Mouse (Mus musculus): ENCODE measurements around the gene Ebf3. TPM values are rescaled to one million over a fixed set of nuclear protein-coding genes. Genes with fewer than 3 reads are reported as not detected.

Ebf3 gene
- polyA plus RNA-seq, 2 experiments = 0.07 TPM; not detected in 1

GRCm38 (mm10) chr7:137308061-137309060 lies 5.9 kb downstream of the Ebf3 start:
- H3K9ac ChIP-seq (replicated peaks) = no peak overlapping the region
- no peak for ATAC-seq (ENCODE audit: insufficient read depth)
- TF ChIP-seq EP300 (IDR thresholded peaks at IDR 0.05; ENCODE audit: low read depth) (no peak), CTCF (IDR thresholded peaks at IDR 0.05; ENCODE audit: low read depth) (no peak)
- no peaks in the 10 kb centered on the region for H3K36me3 ChIP-seq (replicated peaks; ENCODE audit: control insufficient read depth, insufficient read depth, low read depth)
- no peaks in the 10 kb centered on the region for H3K4me1 ChIP-seq (replicated peaks; ENCODE audit: control insufficient read depth in 2 of 2, insufficient read depth in 2 of 2, low read length in 1 of 2)
- H3K4me2 ChIP-seq (ENCODE audit: low read depth) = no peak overlapping the region
- WGBS (ENCODE audit: insufficient replicate concordance) = 19% methylated on average over 19 of the region's 19 CpGs
- H3K27ac ChIP-seq = no peak overlapping the region
- H3K4me3 ChIP-seq (ENCODE audit: insufficient read depth in 1 of 2, low read depth in 2 of 2, low read length in 2 of 2) = no peak overlapping the region
- peaks cover 77% of the 10 kb centered on the region for H3K27me3 ChIP-seq (ENCODE audit: control insufficient read depth, insufficient read depth, low read length)
- H3K9me3 ChIP-seq (ENCODE audit: control insufficient read depth, low read length) = no peaks in the 10 kb centered on the region
- DNase-seq (ENCODE audit: low read depth in 3 of 3, low spot score in 3 of 3) = no peak

DNA sequence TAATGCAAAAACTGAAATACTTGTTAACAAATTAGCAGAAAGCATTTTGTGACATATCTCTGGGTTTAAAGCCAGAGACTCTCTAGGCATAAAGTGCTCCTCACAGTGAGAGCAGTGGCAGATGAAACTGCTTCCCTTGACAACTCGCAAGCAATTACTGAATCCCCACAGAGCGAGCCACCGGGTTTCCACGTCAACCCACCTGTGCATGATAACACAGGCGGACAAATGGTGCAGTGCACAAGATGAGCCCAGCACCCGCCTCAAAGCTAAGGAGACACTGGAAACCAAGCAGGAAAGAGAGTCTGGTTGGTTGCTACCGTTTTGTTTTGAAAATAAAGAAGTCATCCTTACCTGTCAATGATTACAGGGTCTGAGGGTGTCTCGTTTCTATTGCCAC lies 7.1 kb downstream of the Ebf3 start:
- no peaks in the 10 kb centered on the region for H3K36me3 ChIP-seq (replicated peaks; ENCODE audit: control insufficient read depth, insufficient read depth, low read depth)
- H3K27me3 ChIP-seq (ENCODE audit: control insufficient read depth, insufficient read depth, low read length) = peaks cover 64% of the 10 kb centered on the region
- TF ChIP-seq CTCF (IDR thresholded peaks at IDR 0.05; ENCODE audit: low read depth) (no peak), EP300 (IDR thresholded peaks at IDR 0.05; ENCODE audit: low read depth) (no peak)
- 19% methylated on average over 8 of the region's 8 CpGs for WGBS (ENCODE audit: insufficient replicate concordance)
- DNase-seq (ENCODE audit: low read depth in 3 of 3, low spot score in 3 of 3) (no peak), ATAC-seq (ENCODE audit: insufficient read depth) (no peak)
- H3K4me3 ChIP-seq (ENCODE audit: insufficient read depth in 1 of 2, low read depth in 2 of 2, low read length in 2 of 2) = no peak overlapping the region
- H3K27ac ChIP-seq = no peak overlapping the region
- no peak overlapping the region for H3K9ac ChIP-seq (replicated peaks)
- H3K4me2 ChIP-seq (ENCODE audit: low read depth) = no peak overlapping the region
- H3K4me1 ChIP-seq (replicated peaks; ENCODE audit: control insufficient read depth in 2 of 2, insufficient read depth in 2 of 2, low read length in 1 of 2) = no peaks in the 10 kb centered on the region
- no peaks in the 10 kb centered on the region for H3K9me3 ChIP-seq (ENCODE audit: control insufficient read depth, low read length)

GRCm38 (mm10) chr7:137306127-137306526 lies 8.1 kb downstream of the Ebf3 start:
- H3K27me3 ChIP-seq (ENCODE audit: control insufficient read depth, insufficient read depth, low read length) = peaks cover 58% of the 10 kb centered on the region
- no peaks in the 10 kb centered on the region for H3K36me3 ChIP-seq (replicated peaks; ENCODE audit: control insufficient read depth, insufficient read depth, low read depth)
- H3K4me1 ChIP-seq (replicated peaks; ENCODE audit: control insufficient read depth in 2 of 2, insufficient read depth in 2 of 2, low read length in 1 of 2) = no peaks in the 10 kb centered on the region
- no peak for ATAC-seq (ENCODE audit: insufficient read depth)
- H3K9me3 ChIP-seq (ENCODE audit: control insufficient read depth, low read length) = no peaks in the 10 kb centered on the region
- H3K4me2 ChIP-seq (ENCODE audit: low read depth) = no peak overlapping the region
- H3K9ac ChIP-seq (replicated peaks) = no peak overlapping the region
- DNase-seq (ENCODE audit: low read depth in 3 of 3, low spot score in 3 of 3) = no peak
- H3K27ac ChIP-seq = no peak overlapping the region
- WGBS (ENCODE audit: insufficient replicate concordance) = 34% methylated on average over 9 of the region's 9 CpGs
- TF ChIP-seq CTCF (IDR thresholded peaks at IDR 0.05; ENCODE audit: low read depth) (no peak), EP300 (IDR thresholded peaks at IDR 0.05; ENCODE audit: low read depth) (no peak)
- H3K4me3 ChIP-seq (ENCODE audit: insufficient read depth in 1 of 2, low read depth in 2 of 2, low read length in 2 of 2) = no peak overlapping the region

DNA sequence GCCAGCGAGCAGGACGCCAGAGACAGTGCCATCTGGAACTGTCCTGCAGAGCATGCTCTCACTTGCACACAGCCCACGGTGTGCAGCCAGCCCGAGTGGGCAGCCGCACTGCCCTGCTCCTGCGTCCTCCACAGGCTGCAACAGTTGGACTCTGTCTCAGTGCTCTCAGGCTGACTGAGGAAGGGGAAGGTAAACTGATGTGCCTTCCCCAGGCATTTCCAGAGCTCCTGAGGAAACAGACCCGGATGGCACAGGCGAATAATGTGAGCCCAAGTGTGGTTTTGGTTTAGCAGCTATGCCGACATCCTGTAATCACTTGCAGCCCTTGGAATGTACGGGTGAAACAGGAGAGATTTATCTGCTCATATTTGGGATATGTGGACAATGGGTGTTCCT lies 10.5 kb downstream of the Ebf3 start:
- Histone ChIP-seq H3K9ac (replicated peaks) (no peak overlapping the region), H3K9me3 (ENCODE audit: control insufficient read depth, low read length) (no peaks in the 10 kb centered on the region), H3K4me2 (ENCODE audit: low read depth) (no peak overlapping the region), H3K36me3 (replicated peaks; ENCODE audit: control insufficient read depth, insufficient read depth, low read depth) (no peaks in the 10 kb centered on the region), H3K4me3 (ENCODE audit: insufficient read depth in 1 of 2, low read depth in 2 of 2, low read length in 2 of 2) (no peak overlapping the region), H3K4me1 (replicated peaks; ENCODE audit: control insufficient read depth in 2 of 2, insufficient read depth in 2 of 2, low read length in 1 of 2) (no peaks in the 10 kb centered on the region), H3K27me3 (ENCODE audit: control insufficient read depth, insufficient read depth, low read length) (peaks cover 43% of the 10 kb centered on the region), H3K27ac (no peak overlapping the region)
- DNase-seq (ENCODE audit: low read depth in 3 of 3, low spot score in 3 of 3) (no peak), ATAC-seq (ENCODE audit: insufficient read depth) (no peak)
- 41% methylated on average over 10 of the region's 10 CpGs for WGBS (ENCODE audit: insufficient replicate concordance)
- TF ChIP-seq CTCF (IDR thresholded peaks at IDR 0.05; ENCODE audit: low read depth) = no peak
- no peak for TF ChIP-seq EP300 (IDR thresholded peaks at IDR 0.05; ENCODE audit: low read depth)

DNA sequence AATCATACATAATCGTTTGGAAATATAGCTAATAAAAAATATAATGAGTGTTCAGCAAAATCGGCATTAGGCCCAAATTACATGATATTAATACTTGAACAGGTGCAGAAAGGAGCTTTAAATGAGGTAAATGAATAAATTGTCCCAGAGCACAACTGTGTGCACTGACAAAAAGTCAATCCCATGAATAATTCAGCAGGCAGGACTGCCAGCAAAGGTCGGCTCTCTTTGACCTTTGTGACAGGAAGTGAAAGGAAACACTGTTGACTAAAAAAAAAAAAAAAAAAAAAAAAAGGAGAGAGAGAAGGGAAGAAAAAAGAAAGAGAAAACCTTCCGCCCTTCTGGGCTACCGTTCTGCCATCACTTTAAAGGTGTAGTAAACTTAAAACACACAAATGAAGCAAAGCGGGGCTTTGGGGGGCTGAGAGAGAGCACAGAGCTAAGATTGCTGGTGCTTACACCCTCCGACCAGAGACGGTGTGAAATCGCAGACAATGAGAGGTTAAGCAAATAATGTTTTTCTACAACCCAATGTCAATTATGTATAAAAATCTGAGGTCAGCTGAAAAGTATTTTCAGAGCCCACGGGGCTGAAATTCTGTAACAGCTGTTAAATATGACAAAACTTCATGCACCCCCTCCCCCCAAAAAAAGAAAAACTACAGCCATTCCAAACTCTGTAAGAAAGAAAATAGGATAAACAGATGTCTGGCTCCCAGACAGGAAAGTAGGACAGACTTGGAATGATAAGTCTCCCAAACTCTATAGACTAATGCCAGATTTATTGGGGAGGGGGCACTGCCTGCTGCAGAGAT lies 11.1 kb downstream of the Ebf3 start:
- no peaks in the 10 kb centered on the region for H3K36me3 ChIP-seq (replicated peaks; ENCODE audit: control insufficient read depth, insufficient read depth, low read depth)
- no peak overlapping the region for H3K9ac ChIP-seq (replicated peaks)
- no peak overlapping the region for H3K4me2 ChIP-seq (ENCODE audit: low read depth)
- no peak for TF ChIP-seq EP300 (IDR thresholded peaks at IDR 0.05; ENCODE audit: low read depth)
- TF ChIP-seq CTCF (IDR thresholded peaks at IDR 0.05; ENCODE audit: low read depth) = no peak
- H3K27me3 ChIP-seq (ENCODE audit: control insufficient read depth, insufficient read depth, low read length) = peaks cover 36% of the 10 kb centered on the region
- no peaks in the 10 kb centered on the region for H3K4me1 ChIP-seq (replicated peaks; ENCODE audit: control insufficient read depth in 2 of 2, insufficient read depth in 2 of 2, low read length in 1 of 2)
- no peak overlapping the region for H3K27ac ChIP-seq
- H3K4me3 ChIP-seq (ENCODE audit: insufficient read depth in 1 of 2, low read depth in 2 of 2, low read length in 2 of 2) = no peak overlapping the region
- WGBS (ENCODE audit: insufficient replicate concordance) = 45% methylated on average over 10 of the region's 10 CpGs
- DNase-seq (ENCODE audit: low read depth in 3 of 3, low spot score in 3 of 3) (no peak), ATAC-seq (ENCODE audit: insufficient read depth) (no peak)
- no peaks in the 10 kb centered on the region for H3K9me3 ChIP-seq (ENCODE audit: control insufficient read depth, low read length)
